Mouse (Mus musculus): Measurements from ENCODE around the gene Tbx2.

DNA sequence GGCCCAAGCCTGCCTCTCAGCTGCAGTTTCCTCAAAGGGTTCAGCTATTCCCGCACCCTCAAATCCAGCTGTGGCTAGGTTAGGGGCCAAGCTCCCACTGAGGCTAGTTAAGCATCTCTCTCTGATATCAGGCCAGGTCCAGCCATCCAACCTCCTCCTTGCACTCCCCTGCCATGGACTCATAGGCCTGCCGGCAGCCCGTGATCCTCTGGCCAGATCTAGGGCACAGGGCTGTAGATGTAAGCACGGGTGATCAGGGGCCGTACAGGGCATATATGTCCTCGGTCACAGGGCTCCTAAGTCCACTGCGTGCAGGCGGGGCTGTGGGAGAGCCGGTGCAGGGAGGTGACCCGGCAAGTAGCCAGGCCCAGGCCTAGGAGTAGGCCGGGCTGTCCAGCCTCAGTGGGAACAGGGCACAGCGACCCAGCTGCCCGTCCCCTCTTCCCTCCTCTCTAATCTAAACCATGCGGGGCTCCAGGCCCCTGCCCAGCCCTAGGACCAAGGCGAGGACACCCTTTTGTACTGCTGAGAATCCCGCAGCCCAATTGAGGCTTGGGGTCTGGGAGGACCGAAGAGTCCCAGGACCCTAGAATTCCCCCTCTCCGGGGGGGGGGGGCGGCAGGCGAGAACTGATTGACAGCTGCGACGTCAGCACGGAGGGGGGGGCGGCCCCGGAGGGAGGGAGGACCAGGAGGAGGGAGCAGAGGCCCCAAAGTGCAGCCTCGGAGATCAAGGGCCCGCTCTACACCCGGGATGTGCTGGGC is 53.5 kb downstream of the Tbx2 start, which contains the start of gene Tbx4:
- TF ChIP-seq CTCF (IDR thresholded peaks at IDR 0.05; ENCODE audit: control insufficient read depth, insufficient read depth, insufficient read length) (no peak), MYOG (IDR thresholded peaks at IDR 0.05; ENCODE audit: control insufficient read depth, extremely low read depth, insufficient read length) (no peak), CEBPB (IDR thresholded peaks at IDR 0.05; ENCODE audit: low read depth) (no peak)
